Mouse (Mus musculus): ENCODE data around the gene Akr1b7. TPM values are rescaled to one million over a fixed set of nuclear protein-coding genes. Genes with fewer than 3 reads are reported as not detected.

The Akr1b7 gene
- polyA plus RNA-seq (2014; fragmentation: Illumina TruSeq; extraction: RNeasy Lipid Tissue Mini Kit (QIAGEN cat#74804); ENCODE audit: low read depth, low replicate concordance) = not detected

GRCm38 (mm10) chr6:34412023-34412422 is at the start of gene Akr1b7:
Akr1b7 (plus strand) TSS chr6:34412334.

GRCm38 (mm10) chr6:34384110-34384661 is 27.9 kb upstream of the Akr1b7 start, which contains the start of gene Akr1b10:
Akr1b10 (plus strand) TSS chr6:34384218.

Other genes with a start within 250 kb of the Akr1b7 start
- 9.0 TPM for gene Slc35b4, start 235.2 kb upstream of the Akr1b7 start, polyA plus RNA-seq (2014; fragmentation: Illumina TruSeq; extraction: RNeasy Lipid Tissue Mini Kit (QIAGEN cat#74804); ENCODE audit: low read depth, low replicate concordance)
- gene Akr1b3, start 94.9 kb upstream of the Akr1b7 start, polyA plus RNA-seq (2014; fragmentation: Illumina TruSeq; extraction: RNeasy Lipid Tissue Mini Kit (QIAGEN cat#74804); ENCODE audit: low read depth, low replicate concordance) = 323 TPM
- 8.6 TPM for gene Akr1b8, start 58.2 kb upstream of the Akr1b7 start, polyA plus RNA-seq (2014; fragmentation: Illumina TruSeq; extraction: RNeasy Lipid Tissue Mini Kit (QIAGEN cat#74804); ENCODE audit: low read depth, low replicate concordance)
- 100 TPM for gene Akr1b10, start 28.1 kb upstream of the Akr1b7 start, polyA plus RNA-seq (2014; fragmentation: Illumina TruSeq; extraction: RNeasy Lipid Tissue Mini Kit (QIAGEN cat#74804); ENCODE audit: low read depth, low replicate concordance)
- gene Bpgm, start 63.9 kb downstream of the Akr1b7 start, polyA plus RNA-seq (2014; fragmentation: Illumina TruSeq; extraction: RNeasy Lipid Tissue Mini Kit (QIAGEN cat#74804); ENCODE audit: low read depth, low replicate concordance) = 31.8 TPM
- 58.7 TPM for gene Cald1, start 186.2 kb downstream of the Akr1b7 start, polyA plus RNA-seq (2014; fragmentation: Illumina TruSeq; extraction: RNeasy Lipid Tissue Mini Kit (QIAGEN cat#74804); ENCODE audit: low read depth, low replicate concordance)

Measured in heart, adult 10 weeks (tissue).